Mouse (Mus musculus) CH12.LX (cell line): ENCODE results near the gene Trio. TPM values are rescaled to one million over a fixed set of nuclear protein-coding genes. Genes with fewer than 3 reads are reported as not detected.
A peak's percentile ranks its signal among the peaks of the same experiment; 100 is the strongest.

ENCODE experiments used
- DNase-seq: peaks from one replicate; pipeline ENCODE4 v3.0.0-alpha.2; 2013; ENCODE audit errors: extremely low read depth
- H3K27ac ChIP-seq: 2 replicates; pipeline ENCODE4 v1.5.1; 2012; ENCODE audit warnings: low read depth, mild to moderate bottlenecking, control low read depth, moderate library complexity; ENCODE audit not compliant: insufficient read depth
- H3K27me3 ChIP-seq: replicated peaks from 2 replicates; pipeline ENCODE3; 2012; ENCODE audit warnings: inconsistent platforms
- H3K36me3 ChIP-seq, 2 experiments: replicated peaks in 1 of 2; 2 replicates each; pipeline versions ENCODE3 to v1.6.1; 2012; ENCODE audit warnings: inconsistent platforms in 1 of 2, low read length in 1 of 2, mild to moderate bottlenecking in 1 of 2, mixed read lengths in 1 of 2, moderate library complexity in 1 of 2; ENCODE audit not compliant: control insufficient read depth in 1 of 2, insufficient read depth in 1 of 2
- H3K4me1 ChIP-seq, 2 experiments: 2 replicates each; pipeline ENCODE4 v1.6.1; 2012; ENCODE audit warnings: inconsistent platforms in 1 of 2, moderate library complexity in 1 of 2; ENCODE audit not compliant: insufficient read depth in 2 of 2, control insufficient read depth in 1 of 2
- H3K4me2 ChIP-seq: 2 replicates; pipeline ENCODE4 v1.6.1; 2012; ENCODE audit warnings: low read depth, mild to moderate bottlenecking, control low read depth; ENCODE audit not compliant: poor library complexity, insufficient read depth, severe bottlenecking
- H3K4me3 ChIP-seq, 3 experiments: fragments of 150-350 bp in 1 of 3; sonication (generic) in 1 of 3; replicated peaks in 1 of 3; 2 replicates each; pipeline versions ENCODE3 to v1.5.1; 2011 to 2012; ENCODE audit warnings: low read depth in 2 of 3, low read length in 2 of 3, mild to moderate bottlenecking in 2 of 3, moderate library complexity in 2 of 3, control low read depth in 1 of 3, improper control_type of control experiment in 1 of 3, inconsistent platforms in 1 of 3, mixed read lengths in 1 of 3; ENCODE audit not compliant: poor library complexity in 1 of 3
- H3K79me2 ChIP-seq: replicated peaks from 2 replicates; pipeline ENCODE4 v1.6.1; 2012; ENCODE audit warnings: mild to moderate bottlenecking, moderate library complexity; ENCODE audit not compliant: control insufficient read depth, poor library complexity, insufficient read depth, severe bottlenecking; ENCODE audit errors: extremely low read depth
- H3K9ac ChIP-seq: 2 replicates; pipeline ENCODE4 v1.6.1; 2012; ENCODE audit warnings: low read depth, mild to moderate bottlenecking, control low read depth, moderate library complexity; ENCODE audit not compliant: insufficient read depth
- H3K9me3 ChIP-seq: replicated peaks from 2 replicates; pipeline ENCODE3; 2012; ENCODE audit warnings: low read length, inconsistent platforms, mixed read lengths
- BHLHE40 ChIP-seq: IDR thresholded peaks from 2 replicates; pipeline ENCODE4 v1.6.1; 2011; ENCODE audit warnings: mild to moderate bottlenecking, low read depth, low read length, improper control_type of control experiment
- CTCF ChIP-seq, 2 experiments: IDR thresholded peaks in 1 of 2; conservative IDR thresholded peaks in 1 of 2; 2 replicates each; pipeline ENCODE4 v1.5.1; 2011 to 2012; ENCODE audit warnings: low read depth in 2 of 2, low read length in 2 of 2, improper control_type of control experiment in 1 of 2, inconsistent platforms in 1 of 2, mild to moderate bottlenecking in 1 of 2, moderate library complexity in 1 of 2
- E2F4 ChIP-seq: IDR thresholded peaks from 2 replicates; pipeline ENCODE4 v1.6.1; 2011; ENCODE audit warnings: low read depth, low read length, improper control_type of control experiment; ENCODE audit not compliant: insufficient replicate concordance
- ETS1 ChIP-seq: conservative IDR thresholded peaks from 2 replicates; pipeline ENCODE4 v1.6.1; 2012; ENCODE audit warnings: low read depth, mild to moderate bottlenecking, inconsistent platforms, low read length, improper control_type of control experiment, moderate library complexity
- HCFC1 ChIP-seq: IDR thresholded peaks from 2 replicates; pipeline ENCODE4 v1.6.1; 2012; ENCODE audit warnings: low read depth, mild to moderate bottlenecking, inconsistent platforms, low read length, improper control_type of control experiment
- IRF4 ChIP-seq: IDR thresholded peaks from 2 replicates; pipeline ENCODE4 v1.6.1; 2014; ENCODE audit warnings: low read depth, mild to moderate bottlenecking, inconsistent platforms, low read length, improper control_type of control experiment
- JUND ChIP-seq: conservative IDR thresholded peaks from 2 replicates; pipeline ENCODE4 v1.6.1; 2011; ENCODE audit warnings: low read depth, low read length, improper control_type of control experiment
- MAZ ChIP-seq: IDR thresholded peaks from 2 replicates; pipeline ENCODE4 v1.6.1; 2012; ENCODE audit warnings: low read depth, mild to moderate bottlenecking, inconsistent platforms, low read length, improper control_type of control experiment, moderate library complexity
- MYC ChIP-seq: IDR thresholded peaks from 2 replicates; pipeline ENCODE4 v1.6.1; 2011; ENCODE audit warnings: low read depth, mild to moderate bottlenecking, improper control_type of control experiment, low read length
- NRF1 ChIP-seq: IDR thresholded peaks from 2 replicates; pipeline ENCODE4 v1.6.1; 2014; ENCODE audit warnings: low read depth, mild to moderate bottlenecking, inconsistent platforms, low read length, improper control_type of control experiment, moderate library complexity
- PAX5 ChIP-seq: IDR thresholded peaks from 2 replicates; pipeline ENCODE4 v1.6.1; 2012; ENCODE audit warnings: low read length, inconsistent platforms, mixed read lengths
- POLR2A ChIP-seq: IDR thresholded peaks from 2 replicates; pipeline ENCODE4 v1.6.1; 2011; ENCODE audit warnings: low read depth, mild to moderate bottlenecking, improper control_type of control experiment, low read length
- POLR2AphosphoS2 ChIP-seq: IDR thresholded peaks from 2 replicates; pipeline ENCODE4 v1.6.1; 2011; ENCODE audit warnings: low read depth, low read length, improper control_type of control experiment
- RAD21 ChIP-seq: IDR thresholded peaks from 2 replicates; pipeline ENCODE4 v1.6.1; 2011; ENCODE audit warnings: low read depth, mild to moderate bottlenecking, low read length, improper control_type of control experiment, moderate library complexity
- TBP ChIP-seq: conservative IDR thresholded peaks from 2 replicates; pipeline ENCODE4 v1.6.1; 2011; ENCODE audit warnings: low read depth, low read length, improper control_type of control experiment
- UBTF ChIP-seq: IDR thresholded peaks from 2 replicates; pipeline ENCODE4 v1.6.1; 2012; ENCODE audit warnings: low read depth, mild to moderate bottlenecking, inconsistent platforms, low read length, improper control_type of control experiment, moderate library complexity
- USF2 ChIP-seq: conservative IDR thresholded peaks from 2 replicates; pipeline ENCODE4 v1.6.1; 2011; ENCODE audit warnings: low read depth, low read length, improper control_type of control experiment
- ZKSCAN1 ChIP-seq: IDR thresholded peaks from 2 replicates; pipeline ENCODE4 v1.6.1; 2012; ENCODE audit warnings: low read depth, inconsistent platforms, low read length, improper control_type of control experiment, borderline replicate concordance
- ZMIZ1 ChIP-seq: IDR thresholded peaks from 2 replicates; pipeline ENCODE4 v1.6.1; 2012; ENCODE audit warnings: low read depth, mild to moderate bottlenecking, inconsistent platforms, low read length, improper control_type of control experiment
- ZNF384 ChIP-seq: IDR thresholded peaks from 2 replicates; pipeline ENCODE4 v1.6.1; 2012; ENCODE audit warnings: low read depth, low read length, improper control_type of control experiment, inconsistent platforms
- dilution Hi-C: fragments of 300-500 bp; cut with MboI; formaldehyde crosslinking; loops from 2 replicates; pipeline ENCODE4 v1.14.3; 2020; ENCODE audit warnings: low sequenced_read_pairs; ENCODE audit not compliant: extremely low pct_unique_long_range_greater_than_20kb, extremely low pct_ligation_motif_present
- in situ Hi-C: fragments of 300-500 bp; cut with MboI; formaldehyde crosslinking; loops from 3 replicates; pipeline ENCODE4 v1.14.3; 2019; ENCODE audit warnings: low sequenced_read_pairs, low pct_ligation_motif_present, low pct_unique_long_range_greater_than_20kb, mixed read lengths
- polyA plus RNA-seq: library from polyadenylated mRNA; unstranded; fragments of >175 nt; gene quantifications from 2 replicates; pipeline ENCODE4 v1.2.1, GENCODE M21; 2012; ENCODE audit warnings: low read depth; ENCODE audit not compliant: insufficient read length
- total RNA-seq, 2 experiments: library from RNA; depleted of rRNA; stranded (reverse); fragments of 300-350 nt in 1 of 2; fragments of >200 nt in 1 of 2; gene quantifications; 2 replicates each; pipeline ENCODE4 v1.2.3; 2012 to 2014

The Trio gene
- total and polyA plus RNA-seq, 3 experiments: 3.9 to 17.5 (median 4.3) TPM

DNA sequence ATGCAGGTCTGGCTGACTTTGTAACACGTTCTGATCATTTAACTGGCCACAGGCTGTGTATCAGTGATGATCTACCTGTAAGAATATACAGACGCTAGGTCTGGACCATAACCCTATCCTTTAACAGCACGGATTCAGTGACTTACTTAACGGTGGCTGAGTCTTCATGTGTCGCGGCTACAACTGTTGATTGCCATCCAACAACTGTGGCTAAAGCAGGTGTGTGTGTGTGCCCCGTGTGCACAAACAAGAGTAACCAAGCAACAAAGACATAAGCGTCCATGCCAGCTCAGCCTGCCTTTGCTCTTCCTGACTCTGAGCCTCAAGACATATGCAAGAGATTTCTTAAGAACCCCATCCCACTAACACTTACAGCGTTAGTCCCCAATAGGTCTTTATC lies 76.5 kb downstream of the Trio start:
- Histone ChIP-seq H3K4me3 (no peak overlapping the region), H3K27me3 (no peaks in the 10 kb centered on the region), H3K4me1 (peaks cover 0 to 4% of the 10 kb centered on the region in 2 experiments; a peak in 2 of 4 replicates), H3K9me3 (no peaks in the 10 kb centered on the region), H3K9ac (no peak overlapping the region), H3K36me3 (no peaks in the 10 kb centered on the region), H3K4me2 (no peak overlapping the region), H3K79me2 (no peaks in the 10 kb centered on the region), H3K27ac (no peak overlapping the region)
- DNase-seq: no peak
- in situ Hi-C loops (no loop called here), dilution Hi-C loops (no loop called here)
- no peak for TF ChIP-seq USF2

DNA sequence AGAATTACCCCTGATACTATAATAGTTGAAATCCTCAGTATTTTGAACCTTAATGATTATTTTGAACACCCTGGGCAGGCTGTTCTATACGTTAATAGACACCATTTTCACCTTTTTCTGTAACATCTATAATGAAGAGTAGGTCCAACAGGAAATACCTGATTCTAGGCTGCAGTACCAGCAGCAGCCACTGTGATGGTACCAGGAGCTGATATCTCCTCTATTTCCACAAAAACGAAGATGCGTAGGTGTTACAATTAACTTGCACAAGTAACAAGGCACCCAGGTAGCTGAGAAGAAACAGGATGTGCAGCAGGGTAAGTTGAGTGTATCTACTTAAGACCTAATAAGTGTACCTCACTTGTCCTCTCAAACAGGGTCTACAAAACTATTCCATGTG lies 77.8 kb downstream of the Trio start:
- dilution Hi-C loops: no loop called here
- Histone ChIP-seq H3K79me2 (no peaks in the 10 kb centered on the region), H3K4me3 (no peak overlapping the region), H3K9me3 (no peaks in the 10 kb centered on the region), H3K4me2 (no peak overlapping the region), H3K9ac (no peak overlapping the region), H3K4me1 (peaks cover 0 to 4% of the 10 kb centered on the region in 2 experiments; a peak in 2 of 4 replicates), H3K27ac (no peak overlapping the region), H3K36me3 (no peaks in the 10 kb centered on the region), H3K27me3 (no peaks in the 10 kb centered on the region)
- in situ Hi-C loops: no loop called here
- no peak for DNase-seq
- TF ChIP-seq TBP: no peak
- TF ChIP-seq CTCF (conservative IDR thresholded peaks at IDR 0.05 in 1 of 2, IDR thresholded peaks at IDR 0.05 in 1 of 2; ENCODE audit: low read depth in 2 of 2, low read length in 2 of 2): peak; percentile 28 to 44; a peak in 2 of 4 replicates
- no peak for TF ChIP-seq BHLHE40
- TF ChIP-seq HCFC1: no peak

DNA sequence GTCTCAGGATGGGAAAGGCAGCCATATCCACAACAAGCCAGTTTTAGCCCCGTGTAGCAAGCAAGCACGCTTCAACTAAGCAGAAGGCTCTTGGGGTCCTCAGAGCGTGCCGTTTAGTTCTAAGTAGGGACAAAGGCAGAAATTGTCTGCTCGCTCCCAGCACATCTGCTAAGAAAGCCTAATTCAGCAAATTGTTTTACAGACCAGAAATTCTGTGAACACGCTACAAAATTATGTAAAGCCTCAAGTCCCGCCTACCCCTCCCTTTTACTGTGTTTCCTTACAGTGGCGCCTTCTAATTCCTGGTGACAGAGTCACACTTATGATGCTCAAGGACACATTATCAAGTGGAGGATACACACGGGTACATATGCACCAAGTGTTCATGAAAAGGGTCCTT lies 80.1 kb downstream of the Trio start:
- Histone ChIP-seq H3K79me2 (no peaks in the 10 kb centered on the region), H3K4me1 (no peaks in the 10 kb centered on the region), H3K27ac (no peak overlapping the region), H3K4me2 (no peak overlapping the region), H3K36me3 (no peaks in the 10 kb centered on the region), H3K27me3 (no peaks in the 10 kb centered on the region), H3K9ac (no peak overlapping the region), H3K9me3 (no peaks in the 10 kb centered on the region), H3K4me3 (no peak overlapping the region)
- dilution Hi-C loops (no loop called here), in situ Hi-C loops (no loop called here)
- no peak for DNase-seq
- TF ChIP-seq ZMIZ1 (no peak), TBP (no peak), RAD21 (no peak), MAZ (no peak)

- no peak overlapping the region for H3K4me3 ChIP-seq
- no peak overlapping the region for H3K9ac ChIP-seq
- no peaks in the 10 kb centered on the region for H3K4me1 ChIP-seq
- no peaks in the 10 kb centered on the region for H3K79me2 ChIP-seq
- in situ Hi-C loops: no loop called here
- H3K27me3 ChIP-seq: no peaks in the 10 kb centered on the region
- H3K36me3 ChIP-seq: no peaks in the 10 kb centered on the region
- no peaks in the 10 kb centered on the region for H3K9me3 ChIP-seq
- dilution Hi-C loops: no loop called here
- DNase-seq: no peak
- TF ChIP-seq BHLHE40 (no peak), USF2 (no peak), IRF4 (no peak), JUND (no peak), MYC (no peak), ZKSCAN1 (no peak), CTCF (conservative IDR thresholded peaks at IDR 0.05 in 1 of 2, IDR thresholded peaks at IDR 0.05 in 1 of 2; ENCODE audit: low read depth in 2 of 2, low read length in 2 of 2) (no peak), ETS1 (no peak), POLR2AphosphoS2 (no peak), POLR2A (no peak), ZNF384 (no peak), UBTF (no peak), NRF1 (no peak), PAX5 (no peak), E2F4 (no peak)
- H3K27ac ChIP-seq: no peak overlapping the region
- H3K4me2 ChIP-seq: no peak overlapping the region
These were observed 80.8 kb downstream of the Trio start for GRCm38 (mm10) chr15:27944898-27945297.
